Mouse (Mus musculus) CH12.LX (cell line): ENCODE data around the gene 3110009E18Rik. TPM values are rescaled to one million over a fixed set of nuclear protein-coding genes. Genes with fewer than 3 reads are reported as not detected.

Experiments
- DNase-seq: peaks from one replicate; pipeline ENCODE4 v3.0.0-alpha.2; 2013; ENCODE audit errors: extremely low read depth
- H3K27ac ChIP-seq: 2 replicates; pipeline ENCODE4 v1.5.1; 2012; ENCODE audit warnings: low read depth, mild to moderate bottlenecking, control low read depth, moderate library complexity; ENCODE audit not compliant: insufficient read depth
- H3K27me3 ChIP-seq: replicated peaks from 2 replicates; pipeline ENCODE3; 2012; ENCODE audit warnings: inconsistent platforms
- H3K36me3 ChIP-seq, 2 experiments: replicated peaks in 1 of 2; 2 replicates each; pipeline versions ENCODE3 to v1.6.1; 2012; ENCODE audit warnings: inconsistent platforms in 1 of 2, low read length in 1 of 2, mild to moderate bottlenecking in 1 of 2, mixed read lengths in 1 of 2, moderate library complexity in 1 of 2; ENCODE audit not compliant: control insufficient read depth in 1 of 2, insufficient read depth in 1 of 2
- H3K4me1 ChIP-seq, 2 experiments: 2 replicates each; pipeline ENCODE4 v1.6.1; 2012; ENCODE audit warnings: inconsistent platforms in 1 of 2, moderate library complexity in 1 of 2; ENCODE audit not compliant: insufficient read depth in 2 of 2, control insufficient read depth in 1 of 2
- H3K4me2 ChIP-seq: 2 replicates; pipeline ENCODE4 v1.6.1; 2012; ENCODE audit warnings: low read depth, mild to moderate bottlenecking, control low read depth; ENCODE audit not compliant: poor library complexity, insufficient read depth, severe bottlenecking
- H3K4me3 ChIP-seq, 3 experiments: fragments of 150-350 bp in 1 of 3; sonication (generic) in 1 of 3; replicated peaks in 1 of 3; 2 replicates each; pipeline versions ENCODE3 to v1.5.1; 2011 to 2012; ENCODE audit warnings: low read depth in 2 of 3, low read length in 2 of 3, mild to moderate bottlenecking in 2 of 3, moderate library complexity in 2 of 3, control low read depth in 1 of 3, improper control_type of control experiment in 1 of 3, inconsistent platforms in 1 of 3, mixed read lengths in 1 of 3; ENCODE audit not compliant: poor library complexity in 1 of 3
- H3K79me2 ChIP-seq: replicated peaks from 2 replicates; pipeline ENCODE4 v1.6.1; 2012; ENCODE audit warnings: mild to moderate bottlenecking, moderate library complexity; ENCODE audit not compliant: control insufficient read depth, poor library complexity, insufficient read depth, severe bottlenecking; ENCODE audit errors: extremely low read depth
- H3K9ac ChIP-seq: 2 replicates; pipeline ENCODE4 v1.6.1; 2012; ENCODE audit warnings: low read depth, mild to moderate bottlenecking, control low read depth, moderate library complexity; ENCODE audit not compliant: insufficient read depth
- H3K9me3 ChIP-seq: replicated peaks from 2 replicates; pipeline ENCODE3; 2012; ENCODE audit warnings: low read length, inconsistent platforms, mixed read lengths
- BHLHE40 ChIP-seq: IDR thresholded peaks from 2 replicates; pipeline ENCODE4 v1.6.1; 2011; ENCODE audit warnings: mild to moderate bottlenecking, low read depth, low read length, improper control_type of control experiment
- CHD1 ChIP-seq: IDR thresholded peaks from 2 replicates; pipeline ENCODE4 v1.6.1; 2012; ENCODE audit warnings: low read depth, low read length, improper control_type of control experiment, inconsistent platforms
- CHD2 ChIP-seq: IDR thresholded peaks from 2 replicates; pipeline ENCODE4 v1.6.1; 2011; ENCODE audit warnings: low read length, improper control_type of control experiment
- CTCF ChIP-seq, 2 experiments: IDR thresholded peaks in 1 of 2; conservative IDR thresholded peaks in 1 of 2; 2 replicates each; pipeline ENCODE4 v1.5.1; 2011 to 2012; ENCODE audit warnings: low read depth in 2 of 2, low read length in 2 of 2, improper control_type of control experiment in 1 of 2, inconsistent platforms in 1 of 2, mild to moderate bottlenecking in 1 of 2, moderate library complexity in 1 of 2
- EP300 ChIP-seq: IDR thresholded peaks from 2 replicates; pipeline ENCODE4 v1.6.1; 2011; ENCODE audit warnings: low read length, improper control_type of control experiment
- ETS1 ChIP-seq: conservative IDR thresholded peaks from 2 replicates; pipeline ENCODE4 v1.6.1; 2012; ENCODE audit warnings: low read depth, mild to moderate bottlenecking, inconsistent platforms, low read length, improper control_type of control experiment, moderate library complexity
- GABPA ChIP-seq: IDR thresholded peaks from 2 replicates; pipeline ENCODE4 v1.6.1; 2012; ENCODE audit warnings: low read depth, low read length, improper control_type of control experiment, inconsistent platforms; ENCODE audit not compliant: insufficient replicate concordance
- HCFC1 ChIP-seq: IDR thresholded peaks from 2 replicates; pipeline ENCODE4 v1.6.1; 2012; ENCODE audit warnings: low read depth, mild to moderate bottlenecking, inconsistent platforms, low read length, improper control_type of control experiment
- IRF4 ChIP-seq: IDR thresholded peaks from 2 replicates; pipeline ENCODE4 v1.6.1; 2014; ENCODE audit warnings: low read depth, mild to moderate bottlenecking, inconsistent platforms, low read length, improper control_type of control experiment
- JUN ChIP-seq: IDR thresholded peaks from 2 replicates; pipeline ENCODE4 v1.6.1; 2011; ENCODE audit warnings: low read depth, mild to moderate bottlenecking, low read length, improper control_type of control experiment, moderate library complexity; ENCODE audit not compliant: insufficient read depth
- JUND ChIP-seq: conservative IDR thresholded peaks from 2 replicates; pipeline ENCODE4 v1.6.1; 2011; ENCODE audit warnings: low read depth, low read length, improper control_type of control experiment
- MAX ChIP-seq: IDR thresholded peaks from 2 replicates; pipeline ENCODE4 v1.6.1; 2011; ENCODE audit warnings: low read length, improper control_type of control experiment
- MEF2A ChIP-seq: IDR thresholded peaks from 2 replicates; pipeline ENCODE4 v1.6.1; 2014; ENCODE audit warnings: low read depth, mild to moderate bottlenecking, inconsistent platforms, low read length, improper control_type of control experiment, borderline replicate concordance
- MXI1 ChIP-seq: IDR thresholded peaks from 2 replicates; pipeline ENCODE4 v1.6.1; 2011; ENCODE audit warnings: mild to moderate bottlenecking, low read depth, low read length, improper control_type of control experiment
- MYC ChIP-seq: IDR thresholded peaks from 2 replicates; pipeline ENCODE4 v1.6.1; 2011; ENCODE audit warnings: low read depth, mild to moderate bottlenecking, improper control_type of control experiment, low read length
- RCOR1 ChIP-seq: conservative IDR thresholded peaks from 2 replicates; pipeline ENCODE4 v1.6.1; 2012; ENCODE audit warnings: low read depth, mild to moderate bottlenecking, inconsistent platforms, low read length, improper control_type of control experiment
- SIN3A ChIP-seq: IDR thresholded peaks from 2 replicates; pipeline ENCODE4 v1.6.1; 2012; ENCODE audit warnings: low read length, improper control_type of control experiment, inconsistent platforms
- TCF12 ChIP-seq: IDR thresholded peaks from 2 replicates; pipeline ENCODE4 v1.6.1; 2014; ENCODE audit warnings: low read depth, mild to moderate bottlenecking, inconsistent platforms, low read length, improper control_type of control experiment
- UBTF ChIP-seq: IDR thresholded peaks from 2 replicates; pipeline ENCODE4 v1.6.1; 2012; ENCODE audit warnings: low read depth, mild to moderate bottlenecking, inconsistent platforms, low read length, improper control_type of control experiment, moderate library complexity
- ZC3H11A ChIP-seq: IDR thresholded peaks from 2 replicates; pipeline ENCODE4 v1.6.1; 2012; ENCODE audit warnings: low read depth, mild to moderate bottlenecking, inconsistent platforms, low read length, improper control_type of control experiment
- ZKSCAN1 ChIP-seq: IDR thresholded peaks from 2 replicates; pipeline ENCODE4 v1.6.1; 2012; ENCODE audit warnings: low read depth, inconsistent platforms, low read length, improper control_type of control experiment, borderline replicate concordance
- ZNF384 ChIP-seq: IDR thresholded peaks from 2 replicates; pipeline ENCODE4 v1.6.1; 2012; ENCODE audit warnings: low read depth, low read length, improper control_type of control experiment, inconsistent platforms
- dilution Hi-C: fragments of 300-500 bp; cut with MboI; formaldehyde crosslinking; loops from 2 replicates; pipeline ENCODE4 v1.14.3; 2020; ENCODE audit warnings: low sequenced_read_pairs; ENCODE audit not compliant: extremely low pct_unique_long_range_greater_than_20kb, extremely low pct_ligation_motif_present
- in situ Hi-C: fragments of 300-500 bp; cut with MboI; formaldehyde crosslinking; loops from 3 replicates; pipeline ENCODE4 v1.14.3; 2019; ENCODE audit warnings: low sequenced_read_pairs, low pct_ligation_motif_present, low pct_unique_long_range_greater_than_20kb, mixed read lengths
- polyA plus RNA-seq: library from polyadenylated mRNA; unstranded; fragments of >175 nt; gene quantifications from 2 replicates; pipeline ENCODE4 v1.2.1, GENCODE M21; 2012; ENCODE audit warnings: low read depth; ENCODE audit not compliant: insufficient read length
- total RNA-seq, 2 experiments: library from RNA; depleted of rRNA; stranded (reverse); fragments of 300-350 nt in 1 of 2; fragments of >200 nt in 1 of 2; gene quantifications; 2 replicates each; pipeline ENCODE4 v1.2.3; 2012 to 2014

The 3110009E18Rik gene
- total and polyA plus RNA-seq, 3 experiments: 2.7 to 5.9 (median 4.6) TPM

- H3K27ac ChIP-seq: peak overlapping the region; percentile 49; the same call in 1 of the 2 replicates
- TF ChIP-seq JUN: 0 out of 2 replicates have a peak, but pooled peaks have one; percentile 20
- no peak for TF ChIP-seq UBTF
- TF ChIP-seq RCOR1: no peak
- TF ChIP-seq MEF2A: peak; percentile 69
- TF ChIP-seq MYC: peak; percentile 96
- TF ChIP-seq EP300: peak; percentile 53
- peak; percentile 79; the same call in 1 of the 2 replicates for TF ChIP-seq ETS1
- no peak for TF ChIP-seq CHD1
- TF ChIP-seq IRF4: no peak; the same call in 1 of the 2 replicates
- TF ChIP-seq CTCF (conservative IDR thresholded peaks at IDR 0.05 in 1 of 2, IDR thresholded peaks at IDR 0.05 in 1 of 2; ENCODE audit: low read depth in 2 of 2, low read length in 2 of 2): no peak
- TF ChIP-seq JUND: no peak
- TF ChIP-seq ZC3H11A: no peak
- TF ChIP-seq HCFC1: 0 out of 2 replicates have a peak, but pooled peaks have one; percentile 21
- TF ChIP-seq CHD2: no peak
- TF ChIP-seq BHLHE40: peak; percentile 84
- no peak; the same call in 1 of the 2 replicates for TF ChIP-seq TCF12
- TF ChIP-seq MXI1: peak; percentile 54; the same call in 1 of the 2 replicates
- no peak for TF ChIP-seq ZKSCAN1
- 0 out of 2 replicates have a peak, but pooled peaks have one; percentile 43 for TF ChIP-seq SIN3A
- no peak for TF ChIP-seq ZNF384
- TF ChIP-seq GABPA: no peak
- TF ChIP-seq MAX: peak; percentile 82
- peaks cover 14 to 27% of the 10 kb centered on the region in 2 experiments for H3K4me1 ChIP-seq
- in situ Hi-C loops: loop anchor here (5.0 kb wide), 2 partner anchors 48 to 113 kb away; no protein-coding TSS in a partner anchor
- H3K79me2 ChIP-seq: no peaks in the 10 kb centered on the region; the same call in 1 of the 2 replicates
- no peaks in the 10 kb centered on the region for H3K9me3 ChIP-seq
- dilution Hi-C loops: no loop called here
- H3K9ac ChIP-seq: no peak overlapping the region
- H3K4me3 ChIP-seq: peak overlapping the region in 1 of 3 experiments; percentile 35
- H3K4me2 ChIP-seq: peak overlapping the region; percentile 87
- no peaks in the 10 kb centered on the region for H3K36me3 ChIP-seq
- peak; percentile 74 for DNase-seq
- no peaks in the 10 kb centered on the region for H3K27me3 ChIP-seq
These were observed 24.7 kb downstream of the 3110009E18Rik start for GRCm38 (mm10) chr1:120145527-120146216.
